Mouse (Mus musculus) olfactory bulb, adult 2 months (tissue): Measurements from ENCODE around the gene Wdr27.

Source experiments
- CTCF ChIP-seq: fragments of 200-500 bp; IDR thresholded peaks from 2 replicates; pipeline ENCODE4 v1.5.1; 2012; ENCODE audit warnings: low read depth, mild to moderate bottlenecking, low read length, moderate library complexity; ENCODE audit not compliant: insufficient read depth
- POLR2A ChIP-seq: fragments of 200-500 bp; IDR thresholded peaks from 2 replicates; pipeline ENCODE4 v1.6.1; 2012; ENCODE audit warnings: mild to moderate bottlenecking, low read depth, low read length, moderate library complexity; ENCODE audit not compliant: insufficient read depth

GRCm38 (mm10) chr17:14903212-14903611 lies 39.7 kb downstream of the Wdr27 start:
- no peak for TF ChIP-seq CTCF
- no peak for TF ChIP-seq POLR2A
